Mouse (Mus musculus) heart, adult 11 months (tissue): ENCODE results near the gene Bcl11a.
"Not testable (repeated sequence)": the region's sequence is repeated elsewhere in the genome, so short reads cannot be mapped to it uniquely, and the experiment has no call there.

Experiments
- DNase-seq: peaks from one replicate; pipeline ENCODE4 v3.0.0; 2022

Bcl11a gene

GRCm38 (mm10) chr11:24101625-24102024 is 23.8 kb downstream of the Bcl11a start:
- peak; percentile 59 for DNase-seq

GRCm38 (mm10) chr11:24102372-24102771 is 24.5 kb downstream of the Bcl11a start:
- DNase-seq: peak; percentile 64

GRCm38 (mm10) chr11:24103128-24103742 is 25.4 kb downstream of the Bcl11a start:
- peak; percentile 80 for DNase-seq

GRCm38 (mm10) chr11:24107414-24107813 is 29.6 kb downstream of the Bcl11a start:
- DNase-seq: peak; percentile 18

GRCm38 (mm10) chr11:24108974-24109373 is 31.1 kb downstream of the Bcl11a start:
- DNase-seq: no peak

- DNase-seq: peak; percentile 51
These were observed 31.5 kb downstream of the Bcl11a start for GRCm38 (mm10) chr11:24109388-24109787.

GRCm38 (mm10) chr11:24110113-24110512 is 32.3 kb downstream of the Bcl11a start:
- DNase-seq: peak; percentile 54

GRCm38 (mm10) chr11:24111720-24112119 is 33.9 kb downstream of the Bcl11a start:
- DNase-seq: peak; percentile 61

GRCm38 (mm10) chr11:24115017-24115752 is 37.3 kb downstream of the Bcl11a start:
- DNase-seq: peak; percentile 77

GRCm38 (mm10) chr11:24116041-24116440 is 38.2 kb downstream of the Bcl11a start:
- DNase-seq: peak; percentile 64

GRCm38 (mm10) chr11:24116582-24117318 is 38.9 kb downstream of the Bcl11a start:
- DNase-seq: peak; percentile 71

GRCm38 (mm10) chr11:24121136-24121535 is 43.3 kb downstream of the Bcl11a start:
- no peak for DNase-seq

GRCm38 (mm10) chr11:24122899-24123298 is 45.0 kb downstream of the Bcl11a start:
- no peak for DNase-seq

- no peak for DNase-seq
These were observed 46.1 kb downstream of the Bcl11a start for GRCm38 (mm10) chr11:24123991-24124390.

- no peak for DNase-seq
These were observed 47.2 kb downstream of the Bcl11a start for GRCm38 (mm10) chr11:24125098-24125497.

GRCm38 (mm10) chr11:24128001-24128400 is 50.1 kb downstream of the Bcl11a start:
- no peak for DNase-seq

- DNase-seq: not testable (repeated sequence)
These were observed 51.0 kb downstream of the Bcl11a start for GRCm38 (mm10) chr11:24128880-24129279.

GRCm38 (mm10) chr11:24129358-24130185 is 51.7 kb downstream of the Bcl11a start:
- DNase-seq: no peak

- DNase-seq: no peak
These were observed 52.4 kb downstream of the Bcl11a start for GRCm38 (mm10) chr11:24130186-24130760.

- no peak for DNase-seq
These were observed 54.0 kb downstream of the Bcl11a start for GRCm38 (mm10) chr11:24131818-24132217.

- no peak for DNase-seq
These were observed 54.5 kb downstream of the Bcl11a start for GRCm38 (mm10) chr11:24132358-24132757.

GRCm38 (mm10) chr11:24132853-24133252 is 55.0 kb downstream of the Bcl11a start:
- no peak for DNase-seq
